Mouse (Mus musculus) embryonic facial prominence, embryonic 13.5 days (tissue): ENCODE results near the gene Vpreb1. TPM values are rescaled to one million over a fixed set of nuclear protein-coding genes. Genes with fewer than 3 reads are reported as not detected.
A peak's percentile ranks its signal among the peaks of the same experiment; 100 is the strongest.
"Not testable (repeated sequence)": the region's sequence is repeated elsewhere in the genome, so short reads cannot be mapped to it uniquely, and the experiment has no call there.

ENCODE experiments used
- ATAC-seq: fragments of 200-750 bp; cut with Nextera tagmentation; 2 replicates; pipeline ENCODE4 v1.8.0; 2017; ENCODE audit warnings: low read depth; ENCODE audit not compliant: insufficient number of reproducible peaks, insufficient read depth, low FRiP score, low TSS enrichment
- H3K27ac ChIP-seq: fragments of 300-500 bp; sonication (generic); 2 replicates; pipeline ENCODE4 v1.5.1; 2015; ENCODE audit warnings: moderate library complexity, mild to moderate bottlenecking, inconsistent platforms
- H3K27me3 ChIP-seq: fragments of 300-500 bp; sonication (generic); 2 replicates; pipeline ENCODE4 v1.6.1; 2015; ENCODE audit warnings: mild to moderate bottlenecking, inconsistent platforms
- H3K36me3 ChIP-seq: fragments of 300-500 bp; sonication (generic); 2 replicates; pipeline ENCODE4 v1.6.1; 2015; ENCODE audit warnings: mild to moderate bottlenecking, inconsistent platforms
- H3K4me1 ChIP-seq: fragments of 300-500 bp; sonication (generic); 2 replicates; pipeline ENCODE4 v1.6.1; 2015; ENCODE audit warnings: inconsistent platforms
- H3K4me2 ChIP-seq: fragments of 300-500 bp; sonication (generic); 2 replicates; pipeline ENCODE4 v1.6.1; 2015; ENCODE audit warnings: moderate library complexity, mild to moderate bottlenecking, inconsistent platforms
- H3K4me3 ChIP-seq: fragments of 300-500 bp; sonication (generic); 2 replicates; pipeline ENCODE4 v1.5.1; 2015; ENCODE audit warnings: mild to moderate bottlenecking, inconsistent platforms
- H3K9ac ChIP-seq: fragments of 300-500 bp; sonication (generic); 2 replicates; pipeline ENCODE4 v1.6.1; 2015; ENCODE audit warnings: mild to moderate bottlenecking, inconsistent platforms
- H3K9me3 ChIP-seq: fragments of 300-500 bp; sonication (generic); 2 replicates; pipeline ENCODE4 v1.6.1; 2016; ENCODE audit warnings: inconsistent platforms
- WGBS: fragments of 180-500 bp; shearing (Covaris S2); methylation state at CpG from one replicate; pipeline ENCODE4 v1.1.7; 2015; ENCODE audit warnings: mixed read lengths; 5-methylcytosine and 5-hydroxymethylcytosine counted together
- polyA plus RNA-seq: library from polyadenylated mRNA; unstranded; fragments of >200 nt; fragmentation: Nextera tagmentation; extraction: Ambion mirVana; gene quantifications from 2 replicates; pipeline ENCODE4 v1.2.1, GENCODE M21; 2015

The Vpreb1 gene
- polyA plus RNA-seq, 1 experiment from 2014 or later = 3.4 TPM

DNA sequence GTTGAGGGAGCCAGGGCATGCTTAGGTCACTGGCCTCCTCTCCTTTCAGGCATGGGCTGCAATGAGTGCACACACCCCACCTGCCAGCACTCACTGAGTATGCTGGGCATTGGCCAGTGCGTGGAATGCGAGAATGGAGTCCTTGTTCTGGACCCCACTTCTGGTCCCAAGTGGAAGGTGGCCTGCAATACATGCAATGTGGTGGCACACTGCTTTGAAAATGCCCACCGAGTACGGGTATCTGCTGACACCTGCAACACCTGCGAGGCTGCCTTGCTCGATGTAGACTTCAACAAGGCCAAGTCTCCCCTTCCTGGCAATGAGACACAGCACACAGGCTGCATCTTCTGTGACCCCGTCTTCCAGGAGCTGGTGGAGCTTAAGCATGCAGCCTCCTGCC, 21.7 kb upstream of the Vpreb1 start:
- ATAC-seq = no peak
- H3K9me3 ChIP-seq = no peaks in the 10 kb centered on the region
- H3K4me1 ChIP-seq = peaks cover 13% of the 10 kb centered on the region
- no peak overlapping the region for H3K9ac ChIP-seq
- no peak overlapping the region for H3K4me2 ChIP-seq
- H3K4me3 ChIP-seq = no peak overlapping the region
- H3K36me3 ChIP-seq = peaks cover 72% of the 10 kb centered on the region
- 91% methylated on average over 7 of the region's 7 CpGs for WGBS
- no peak overlapping the region for H3K27ac ChIP-seq
- H3K27me3 ChIP-seq = no peaks in the 10 kb centered on the region

DNA sequence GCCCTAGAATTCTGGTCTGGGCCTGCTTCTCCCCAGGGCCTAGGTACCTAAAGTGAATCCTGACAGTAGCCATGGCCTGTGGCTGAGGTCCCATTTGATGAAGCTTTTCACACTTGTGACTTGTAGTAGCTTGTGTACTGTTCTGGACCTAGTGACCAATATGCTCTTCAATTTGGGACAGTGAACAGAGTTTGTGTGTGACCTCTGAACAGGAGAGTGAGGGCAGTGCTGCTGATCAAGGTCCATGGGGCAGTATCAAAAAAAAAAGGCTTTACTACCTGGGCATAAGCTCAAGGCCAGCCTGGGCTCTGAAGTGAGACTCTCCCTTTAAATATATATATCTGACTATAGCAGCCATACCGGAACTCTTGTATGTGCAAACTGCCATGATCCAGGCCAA, 17.7 kb upstream of the Vpreb1 start:
- H3K27ac ChIP-seq = no peak overlapping the region
- H3K4me3 ChIP-seq = no peak overlapping the region
- no peak overlapping the region for H3K9ac ChIP-seq
- no peaks in the 10 kb centered on the region for H3K9me3 ChIP-seq
- no peaks in the 10 kb centered on the region for H3K27me3 ChIP-seq
- H3K36me3 ChIP-seq = peaks cover 100% of the 10 kb centered on the region
- WGBS = 88% methylated on average over 1 of the region's 1 CpGs
- H3K4me1 ChIP-seq = no peaks in the 10 kb centered on the region
- no peak overlapping the region for H3K4me2 ChIP-seq
- ATAC-seq = no peak

DNA sequence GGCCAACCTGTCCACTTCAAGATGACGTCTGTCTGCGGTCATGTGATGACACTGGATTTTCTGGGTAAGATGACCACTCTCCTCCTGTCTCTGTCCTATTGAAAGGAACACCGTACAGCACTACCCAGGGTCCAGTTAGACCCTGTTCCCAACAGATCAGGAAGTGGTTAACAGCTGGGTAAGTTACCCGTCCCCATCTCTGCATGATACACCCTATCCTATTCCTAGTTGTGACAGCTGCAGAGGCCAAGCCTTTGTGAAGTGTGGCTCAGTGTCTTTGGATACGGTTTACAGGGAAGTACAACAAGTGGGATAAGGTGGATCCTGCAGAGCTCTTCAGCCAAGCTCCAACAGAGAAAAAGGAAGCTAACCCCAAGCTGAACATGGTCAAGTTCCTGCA, 8.4 kb upstream of the Vpreb1 start:
- H3K4me1 ChIP-seq = no peaks in the 10 kb centered on the region
- peaks cover 88% of the 10 kb centered on the region for H3K36me3 ChIP-seq
- 87% methylated on average over 5 of the region's 5 CpGs for WGBS
- H3K9me3 ChIP-seq = 0 out of 2 replicates have a peak, but pooled peaks cover 9% of the 10 kb centered on the region
- no peak overlapping the region for H3K9ac ChIP-seq
- no peak overlapping the region for H3K27ac ChIP-seq
- no peak overlapping the region for H3K4me2 ChIP-seq
- no peaks in the 10 kb centered on the region for H3K27me3 ChIP-seq
- no peak for ATAC-seq
- no peak overlapping the region for H3K4me3 ChIP-seq

DNA sequence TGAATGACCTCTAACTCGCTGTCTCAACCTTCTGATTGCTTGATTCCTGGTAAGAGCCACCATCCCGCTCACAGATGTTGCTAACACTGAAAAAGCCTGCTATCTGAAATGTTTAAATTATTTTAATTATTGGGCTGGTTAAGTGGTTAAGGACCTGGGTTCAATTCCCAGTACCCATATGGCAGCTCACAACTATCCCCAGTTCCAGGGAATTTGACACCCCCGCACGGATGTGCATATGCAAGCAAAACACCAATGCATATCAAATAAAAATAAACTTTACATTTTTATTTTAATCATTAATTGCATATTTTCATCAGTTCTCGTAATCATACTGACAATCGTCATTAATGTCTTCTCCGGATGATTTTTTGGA, 414 bp downstream of the Vpreb1 start:
- peak; percentile 1; the same call in 1 of the 2 replicates for ATAC-seq
- Histone ChIP-seq H3K9ac (peak overlapping the region; percentile 92), H3K4me2 (peak overlapping the region; percentile 65), H3K4me1 (peaks cover 9% of the 10 kb centered on the region), H3K36me3 (peaks cover 9% of the 10 kb centered on the region), H3K27me3 (no peaks in the 10 kb centered on the region), H3K27ac (peak overlapping the region; percentile 94), H3K4me3 (peak overlapping the region; percentile 76), H3K9me3 (no peaks in the 10 kb centered on the region)
- WGBS = 35% methylated on average over 7 of the region's 7 CpGs

DNA sequence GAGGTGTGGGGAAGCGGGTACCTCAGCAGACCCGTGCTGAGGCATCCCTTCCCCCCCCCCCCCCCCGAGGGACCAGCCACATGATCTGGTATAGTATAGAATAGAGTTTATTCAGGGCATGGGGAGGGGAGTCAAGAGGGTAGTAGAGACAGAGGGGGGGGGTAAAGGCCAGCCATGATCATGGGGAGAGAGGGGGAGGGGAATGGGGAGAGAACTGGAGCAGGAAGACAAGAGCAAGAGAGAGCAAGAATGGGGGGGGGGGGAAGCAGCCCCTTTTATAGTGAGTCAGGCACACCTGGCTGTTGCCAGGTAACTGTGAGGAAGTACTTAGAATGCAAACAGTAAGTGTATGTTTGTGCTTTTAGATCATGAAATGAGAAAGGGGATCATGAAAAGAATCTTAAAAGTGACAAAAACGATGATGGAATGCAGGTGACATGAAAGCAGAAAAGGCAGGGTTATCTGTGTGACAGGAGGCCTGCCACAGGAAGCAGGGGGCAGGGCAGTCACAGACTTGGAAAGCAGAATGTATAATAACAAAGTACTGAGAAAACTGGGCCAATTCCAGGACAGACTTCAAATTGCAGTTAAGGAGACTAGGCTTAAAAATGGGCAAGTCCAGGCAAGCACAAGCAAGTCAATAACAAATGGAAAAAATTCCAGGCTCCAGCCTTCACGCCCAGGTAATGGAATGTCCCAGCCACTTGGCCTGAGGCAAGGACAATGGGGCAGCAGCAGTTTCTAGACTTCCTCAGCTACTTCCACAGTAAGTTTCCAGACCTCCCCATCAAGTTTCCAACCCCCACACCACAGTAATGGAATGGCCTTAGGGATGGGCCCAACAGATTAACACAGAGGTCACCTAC, 4.7 kb downstream of the Vpreb1 start:
- H3K4me3 ChIP-seq = no peak overlapping the region
- H3K36me3 ChIP-seq = no peaks in the 10 kb centered on the region
- no peaks in the 10 kb centered on the region for H3K4me1 ChIP-seq
- H3K4me2 ChIP-seq = no peak overlapping the region
- H3K9me3 ChIP-seq = no peaks in the 10 kb centered on the region
- ATAC-seq = 0 out of 2 replicates have a peak, but pooled peaks have one; percentile 4
- no peak overlapping the region for H3K27ac ChIP-seq
- no peaks in the 10 kb centered on the region for H3K27me3 ChIP-seq
- 40% methylated on average over 5 of the region's 5 CpGs for WGBS
- H3K9ac ChIP-seq = no peak overlapping the region

DNA sequence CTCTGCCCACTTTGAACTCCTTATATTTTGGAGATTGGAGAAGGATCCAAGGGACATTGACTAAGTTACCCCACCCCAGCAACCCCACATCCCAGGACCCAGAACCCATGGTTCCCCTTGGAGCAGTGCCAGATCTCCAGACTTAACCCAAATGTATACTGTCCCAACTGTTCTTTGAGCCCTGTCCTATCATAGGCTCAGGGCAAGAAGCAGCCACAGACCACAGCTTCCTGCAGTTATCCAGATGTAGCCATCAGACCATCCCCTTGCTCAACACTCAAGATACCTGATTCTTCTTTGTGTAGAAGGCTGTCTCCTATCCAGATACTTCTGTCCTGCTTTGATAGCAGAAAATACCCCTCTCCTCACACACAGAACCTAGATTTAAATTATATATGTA, 5.4 kb downstream of the Vpreb1 start:
- H3K4me3 ChIP-seq = no peak overlapping the region
- H3K27ac ChIP-seq = peak overlapping the region; percentile 22; the same call in 1 of the 2 replicates
- no peak overlapping the region for H3K4me2 ChIP-seq
- no peak overlapping the region for H3K9ac ChIP-seq
- ATAC-seq = no peak
- no peaks in the 10 kb centered on the region for H3K27me3 ChIP-seq
- no peaks in the 10 kb centered on the region for H3K4me1 ChIP-seq
- H3K9me3 ChIP-seq = no peaks in the 10 kb centered on the region
- H3K36me3 ChIP-seq = no peaks in the 10 kb centered on the region

DNA sequence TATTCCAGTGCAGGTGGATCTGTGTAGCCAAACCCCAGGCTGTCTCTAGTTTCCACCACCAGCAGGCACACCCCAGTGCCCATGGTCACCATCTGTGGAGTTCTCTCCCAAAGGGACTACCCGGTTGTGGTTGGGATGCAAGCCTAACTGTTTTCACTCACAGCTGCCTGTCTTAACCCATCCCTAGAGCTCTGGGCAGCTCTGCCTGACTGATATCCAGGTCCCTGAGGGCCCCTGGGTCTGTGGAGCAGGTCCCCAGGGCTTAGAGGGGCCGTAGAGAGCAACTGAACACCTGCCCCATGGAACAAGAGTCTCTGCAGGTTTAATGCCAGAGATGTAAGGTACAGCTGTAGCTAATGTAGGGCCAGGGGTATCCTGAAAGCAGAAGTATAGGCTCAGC, 6.7 kb downstream of the Vpreb1 start, which contains the start of gene Igll1:
Gene Igll1 (minus strand): TSS at position 8 of the 400 bp plus-strand sequence.
- Histone ChIP-seq H3K27ac (no peak within 1 kb of the TSS), H3K9ac (no peak within 1 kb of the TSS), H3K4me3 (no peak within 1 kb of the TSS), H3K4me2 (no peak within 1 kb of the TSS), H3K4me1 (no peaks in the 10 kb centered on the region), H3K9me3 (no peaks in the 10 kb centered on the region), H3K27me3 (no peaks in the 10 kb centered on the region), H3K36me3 (no peaks in the 10 kb centered on the region)
- no peak for ATAC-seq
- WGBS = 74% methylated on average over 2 of the region's 2 CpGs

DNA sequence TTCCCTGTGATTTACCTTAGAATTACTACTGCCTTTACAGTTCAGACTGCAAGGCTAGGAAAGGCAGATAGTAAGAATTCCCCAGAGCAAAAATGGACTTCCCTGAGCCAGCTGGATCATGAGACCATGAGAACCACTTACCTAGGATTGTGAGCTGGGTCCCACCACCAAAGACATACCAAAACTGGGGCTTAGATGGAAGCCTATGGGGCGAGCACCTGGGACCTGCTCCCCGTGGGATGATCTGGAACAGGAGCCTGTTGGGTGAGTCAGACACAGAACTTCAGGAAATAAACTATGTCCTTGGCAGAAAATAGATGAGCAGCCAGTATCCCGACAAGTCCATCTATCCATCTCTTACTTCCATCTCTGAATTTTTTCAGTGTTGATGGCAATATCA, 8.4 kb downstream of the Vpreb1 start:
- Histone ChIP-seq H3K4me3 (no peak overlapping the region), H3K36me3 (no peaks in the 10 kb centered on the region), H3K4me1 (no peaks in the 10 kb centered on the region), H3K4me2 (no peak overlapping the region), H3K27me3 (no peaks in the 10 kb centered on the region), H3K9me3 (no peaks in the 10 kb centered on the region), H3K27ac (no peak overlapping the region), H3K9ac (no peak overlapping the region)
- WGBS = 82% methylated on average over 3 of the region's 3 CpGs
- ATAC-seq = no peak

DNA sequence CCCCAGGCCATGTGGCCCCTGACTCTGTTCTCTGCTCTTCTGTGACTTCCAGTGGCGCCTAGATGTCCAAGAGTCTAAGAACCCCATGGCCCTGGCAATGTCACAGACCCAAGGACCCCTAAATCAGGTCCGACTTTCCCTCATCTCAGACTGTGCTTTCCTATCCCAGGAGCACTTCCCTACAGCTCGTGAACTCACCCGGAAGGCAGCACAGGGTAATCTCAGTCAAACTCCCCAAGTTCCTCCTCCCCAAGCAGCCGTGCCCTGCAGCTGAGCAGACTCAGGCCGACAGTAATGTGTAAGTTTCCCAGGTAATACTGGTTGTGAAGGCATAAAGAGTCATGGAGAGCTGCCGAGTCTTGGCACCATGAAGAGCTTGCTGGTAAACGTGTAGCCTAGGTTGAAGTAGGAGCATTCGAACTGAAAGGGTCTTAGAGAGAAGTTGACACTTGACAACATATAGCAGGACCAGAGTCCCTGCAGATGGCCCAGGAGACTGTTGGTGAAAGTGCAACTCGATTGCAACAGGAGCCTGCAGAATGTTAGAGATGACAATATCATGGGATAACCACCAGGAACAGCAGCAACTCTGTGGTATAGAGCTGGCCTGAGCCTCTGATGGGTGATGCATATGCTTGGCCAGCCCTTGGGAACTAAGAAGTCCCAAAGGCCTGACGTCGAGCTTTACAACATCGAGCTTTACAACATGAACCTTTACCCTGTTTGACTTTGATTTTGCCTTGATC, 13.7 kb downstream of the Vpreb1 start:
- no peak overlapping the region for H3K27ac ChIP-seq
- H3K4me3 ChIP-seq = no peak overlapping the region
- 68% methylated on average over 13 of the region's 13 CpGs for WGBS
- H3K9me3 ChIP-seq = no peaks in the 10 kb centered on the region
- H3K4me1 ChIP-seq = no peaks in the 10 kb centered on the region
- no peak overlapping the region for H3K4me2 ChIP-seq
- H3K27me3 ChIP-seq = no peaks in the 10 kb centered on the region
- no peak for ATAC-seq
- no peak overlapping the region for H3K9ac ChIP-seq
- H3K36me3 ChIP-seq = no peaks in the 10 kb centered on the region

DNA sequence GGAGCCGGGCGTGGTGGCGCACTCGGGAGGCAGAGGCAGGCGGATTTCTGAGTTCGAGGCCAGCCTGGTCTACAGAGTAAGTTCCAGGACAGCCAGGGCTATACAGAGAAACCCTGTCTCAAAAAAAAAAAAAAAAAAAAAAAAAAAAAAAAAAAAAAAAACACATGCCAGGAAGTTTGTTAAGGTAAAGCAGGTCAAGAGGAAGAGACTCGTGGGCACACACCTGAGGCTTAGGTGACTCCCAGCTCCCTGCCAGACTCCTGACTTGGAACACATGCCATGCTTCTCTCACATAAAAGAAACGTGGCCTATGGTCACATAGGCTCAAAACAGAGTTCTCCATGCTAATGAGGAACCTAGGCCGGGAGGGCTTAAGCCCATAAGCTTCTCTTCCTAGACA, 14.6 kb downstream of the Vpreb1 start:
- H3K27me3 ChIP-seq, H3K9ac ChIP-seq, H3K4me2 ChIP-seq, H3K9me3 ChIP-seq, H3K27ac ChIP-seq, H3K4me3 ChIP-seq, H3K4me1 ChIP-seq, ATAC-seq, H3K36me3 ChIP-seq: not testable (repeated sequence)
- WGBS = 85% methylated on average over 9 of the region's 9 CpGs

DNA sequence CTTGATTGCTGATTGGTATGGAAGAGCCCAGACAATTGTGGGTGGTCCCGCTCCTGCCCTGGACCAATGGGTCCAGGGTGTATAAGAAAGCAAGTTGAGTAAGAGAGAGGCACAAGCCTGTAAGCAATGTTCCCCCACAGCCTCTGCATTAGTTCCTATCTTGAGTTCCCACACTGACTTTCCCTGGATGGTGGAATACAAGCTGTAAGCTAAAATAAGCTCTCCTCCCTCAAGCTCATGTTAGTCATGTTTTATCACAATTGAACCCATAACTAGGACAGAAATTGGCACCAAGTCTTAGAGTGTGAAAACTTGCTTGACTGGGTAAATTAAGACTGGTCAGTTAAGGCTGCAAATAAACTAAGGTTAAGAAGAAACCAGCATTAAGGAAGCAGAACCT, 15.1 kb downstream of the Vpreb1 start:
- ATAC-seq = no peak
- Histone ChIP-seq H3K27ac (no peak overlapping the region), H3K4me3 (no peak overlapping the region), H3K4me2 (no peak overlapping the region), H3K9me3 (0 out of 2 replicates have a peak, but pooled peaks cover 2% of the 10 kb centered on the region), H3K9ac (no peak overlapping the region), H3K4me1 (no peaks in the 10 kb centered on the region), H3K27me3 (no peaks in the 10 kb centered on the region), H3K36me3 (no peaks in the 10 kb centered on the region)
- WGBS = 87% methylated on average over 1 of the region's 1 CpGs

DNA sequence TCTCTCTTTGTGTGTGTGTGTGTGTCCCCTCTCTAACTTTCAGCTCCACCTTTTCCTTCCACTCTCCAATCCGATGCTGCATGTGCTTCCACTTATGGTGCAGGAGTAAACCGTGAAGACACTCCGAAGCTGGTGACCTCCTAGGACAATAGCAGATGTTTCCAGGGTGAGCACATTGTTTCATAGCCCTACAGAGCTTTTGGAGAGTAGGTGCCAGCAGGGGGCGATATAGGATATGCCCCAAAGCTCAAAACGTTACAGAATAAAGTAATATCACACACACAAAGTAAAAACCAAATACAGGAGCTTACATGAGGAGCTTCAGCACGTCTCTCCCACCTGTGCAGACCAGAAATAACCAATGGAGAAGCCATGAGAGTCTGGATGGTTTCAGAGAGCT, 15.8 kb downstream of the Vpreb1 start:
- Histone ChIP-seq H3K27me3 (no peaks in the 10 kb centered on the region), H3K4me2 (no peak overlapping the region), H3K4me3 (no peak overlapping the region), H3K9me3 (0 out of 2 replicates have a peak, but pooled peaks cover 2% of the 10 kb centered on the region), H3K27ac (no peak overlapping the region), H3K4me1 (no peaks in the 10 kb centered on the region), H3K36me3 (no peaks in the 10 kb centered on the region), H3K9ac (no peak overlapping the region)
- no peak for ATAC-seq
- WGBS = 21% methylated on average over 6 of the region's 6 CpGs
